Mouse (Mus musculus): ENCODE measurements around the gene Hivep3. TPM values are rescaled to one million over a fixed set of nuclear protein-coding genes. Genes with fewer than 3 reads are reported as not detected.
A peak's percentile ranks its signal among the peaks of the same experiment; 100 is the strongest.

Hivep3 gene
- polyA plus RNA-seq, 1 experiment from 2014 or later, result 16.5 TPM

DNA sequence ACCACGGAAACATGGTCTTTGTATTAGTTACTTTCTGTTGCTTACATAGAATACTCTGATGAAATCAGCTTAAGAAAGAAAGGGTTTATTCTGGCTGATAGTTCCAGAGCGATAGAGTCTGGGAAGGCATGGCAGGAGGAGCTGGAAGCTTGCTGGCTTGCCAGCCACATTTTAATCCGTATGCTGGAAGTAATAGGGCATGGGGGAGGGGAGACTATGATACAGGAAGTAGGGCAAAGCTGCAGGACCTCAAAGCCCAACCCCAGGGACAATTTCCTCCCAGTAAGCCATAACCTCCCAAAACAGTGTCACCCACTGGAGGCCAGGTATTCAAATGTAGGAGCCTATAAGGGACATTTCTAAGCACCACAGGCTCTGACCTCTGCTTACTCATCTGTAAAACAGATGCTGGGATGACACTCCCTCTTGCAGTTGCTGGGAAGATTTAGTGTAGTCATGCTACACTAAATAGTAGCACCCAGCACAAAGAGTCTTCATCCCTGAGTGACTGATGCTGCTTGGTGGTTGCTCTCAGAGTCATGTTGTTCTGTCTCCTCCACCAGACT lies 112.1 kb downstream of the Hivep3 start:
- ATAC-seq (ENCODE audit: low FRiP score) (no peak), DNase-seq (ENCODE audit: low spot score) (no peak)
- H3K27ac ChIP-seq, result no peak overlapping the region

DNA sequence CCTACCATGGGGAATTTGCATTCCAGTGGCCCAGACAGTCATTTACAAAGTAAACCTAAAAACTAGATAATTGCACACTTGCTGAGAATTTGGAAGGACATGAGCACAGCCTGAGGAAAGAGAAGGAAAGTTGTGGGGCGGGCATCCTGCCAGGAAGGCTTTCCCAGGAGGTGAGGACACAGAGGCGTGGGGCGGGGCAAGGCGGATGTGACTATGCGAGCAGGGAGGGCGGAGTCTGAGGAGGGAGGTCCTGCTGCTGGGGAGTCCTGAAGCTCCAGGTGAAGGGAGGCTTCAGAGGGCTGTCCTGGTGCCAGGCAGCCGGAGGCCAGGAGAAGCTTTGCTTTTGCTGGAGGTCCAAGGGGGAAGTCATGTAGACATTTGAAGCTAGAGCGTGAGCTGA lies 118.9 kb downstream of the Hivep3 start:
- H3K9me3 ChIP-seq (ENCODE audit: control insufficient read depth, low read length), result no peaks in the 10 kb centered on the region
- no peaks in the 10 kb centered on the region for H3K36me3 ChIP-seq (replicated peaks; ENCODE audit: control insufficient read depth, insufficient read depth)
- no peaks in the 10 kb centered on the region for H3K27me3 ChIP-seq (ENCODE audit: control insufficient read depth, insufficient read depth, low read length)
- H3K27ac ChIP-seq, result no peak overlapping the region
- H3K4me1 ChIP-seq (replicated peaks; ENCODE audit: control insufficient read depth, insufficient read depth, low read length), result 0 out of 2 replicates have a peak, but pooled peaks cover 5% of the 10 kb centered on the region
- no peak overlapping the region for H3K4me2 ChIP-seq (replicated peaks)
- H3K4me3 ChIP-seq (replicated peaks; ENCODE audit: low read length), result no peak overlapping the region
- DNase-seq (ENCODE audit: low spot score) (no peak), ATAC-seq (ENCODE audit: low FRiP score) (no peak)
- 64% methylated on average over 8 of the region's 8 CpGs for WGBS
- no peak overlapping the region for H3K9ac ChIP-seq

More for the DNA sequence above, 112.1 kb downstream of the Hivep3 start:
- Histone ChIP-seq H3K36me3 (replicated peaks; ENCODE audit: control insufficient read depth, insufficient read depth) (no peaks in the 10 kb centered on the region), H3K4me2 (replicated peaks) (no peak overlapping the region), H3K9ac (no peak overlapping the region), H3K4me1 (replicated peaks; ENCODE audit: control insufficient read depth, insufficient read depth, low read length) (no peaks in the 10 kb centered on the region), H3K9me3 (ENCODE audit: control insufficient read depth, low read length) (no peaks in the 10 kb centered on the region), H3K27me3 (ENCODE audit: control insufficient read depth, insufficient read depth, low read length) (no peaks in the 10 kb centered on the region), H3K4me3 (replicated peaks; ENCODE audit: low read length) (no peak overlapping the region)
- 71% methylated on average over 3 of the region's 3 CpGs for WGBS

DNA sequence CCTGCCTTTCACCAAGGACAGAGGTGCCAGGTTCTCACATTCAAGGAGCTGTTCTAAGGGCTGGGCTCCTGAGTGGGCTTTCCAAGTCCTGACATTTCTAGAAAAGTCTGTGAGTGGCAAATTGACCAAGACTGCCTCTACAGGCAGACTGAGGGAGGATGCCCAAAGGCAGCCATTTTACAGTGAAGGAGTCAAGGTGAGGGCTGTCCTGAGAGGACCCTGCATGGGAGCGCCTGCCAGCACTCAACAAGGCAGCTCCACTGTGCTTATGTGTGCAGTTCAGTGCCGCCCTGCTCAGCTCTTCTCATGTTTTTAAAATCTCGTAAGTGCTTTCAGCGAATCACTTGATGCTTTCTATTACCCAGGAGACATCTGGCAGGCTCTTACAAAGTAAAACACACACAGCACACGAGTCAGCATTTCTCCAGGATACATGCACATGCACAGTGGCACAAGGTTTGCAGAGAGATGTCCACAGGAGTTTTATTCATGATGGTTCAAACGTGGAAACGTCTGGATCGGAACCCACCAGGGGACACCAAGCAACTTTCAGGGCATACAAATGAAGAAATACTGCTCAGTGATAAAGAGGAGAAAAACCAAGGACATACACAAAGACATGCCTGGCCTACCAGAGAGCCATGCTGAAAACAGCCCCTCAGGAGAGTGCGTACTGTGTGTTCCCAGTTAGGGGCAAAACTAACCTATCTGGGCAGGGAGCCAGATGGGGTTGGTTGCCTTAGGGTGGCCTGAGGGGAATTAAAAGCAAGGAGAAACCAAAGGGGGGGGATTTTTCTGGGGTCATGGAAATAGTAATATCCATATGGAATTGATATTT lies 120.9 kb downstream of the Hivep3 start:
- DNase-seq (ENCODE audit: low spot score) (no peak), ATAC-seq (ENCODE audit: low FRiP score) (peak; percentile 51; the same call in 1 of the 2 replicates)
- no peaks in the 10 kb centered on the region for H3K9me3 ChIP-seq (ENCODE audit: control insufficient read depth, low read length)
- H3K4me3 ChIP-seq (replicated peaks; ENCODE audit: low read length), result no peak overlapping the region
- H3K4me2 ChIP-seq (replicated peaks), result no peak overlapping the region
- no peaks in the 10 kb centered on the region for H3K27me3 ChIP-seq (ENCODE audit: control insufficient read depth, insufficient read depth, low read length)
- 0 out of 2 replicates have a peak, but pooled peaks cover 5% of the 10 kb centered on the region for H3K4me1 ChIP-seq (replicated peaks; ENCODE audit: control insufficient read depth, insufficient read depth, low read length)
- no peak overlapping the region for H3K9ac ChIP-seq
- H3K36me3 ChIP-seq (replicated peaks; ENCODE audit: control insufficient read depth, insufficient read depth), result no peaks in the 10 kb centered on the region
- 59% methylated on average over 9 of the region's 9 CpGs for WGBS
- H3K27ac ChIP-seq, result peak overlapping the region; percentile 9; the same call in 1 of the 2 replicates

DNA sequence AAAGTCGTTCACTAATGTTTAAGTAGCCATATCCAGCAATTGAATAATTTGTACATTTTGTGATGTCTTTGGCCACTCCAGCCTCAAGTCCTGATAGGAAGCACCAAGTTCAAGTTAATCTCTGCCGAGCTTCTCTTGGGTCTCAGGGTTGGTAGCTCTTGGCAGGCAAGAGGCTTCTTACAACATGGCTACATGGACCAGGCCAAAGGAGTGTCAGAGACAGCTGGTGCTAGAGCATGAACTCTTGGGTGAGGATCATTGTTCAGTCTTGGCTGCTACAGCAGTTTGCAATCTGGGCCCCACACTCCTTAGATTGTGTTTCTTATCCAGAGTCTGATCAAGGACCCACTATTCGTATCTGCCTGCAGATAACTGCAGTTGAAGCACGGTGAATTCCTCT lies 125.9 kb downstream of the Hivep3 start:
- no peaks in the 10 kb centered on the region for H3K36me3 ChIP-seq (replicated peaks; ENCODE audit: control insufficient read depth, insufficient read depth)
- no peak for ATAC-seq (ENCODE audit: low FRiP score)
- no peak overlapping the region for H3K4me3 ChIP-seq (replicated peaks; ENCODE audit: low read length)
- 0 out of 2 replicates have a peak, but pooled peaks cover 7% of the 10 kb centered on the region for H3K4me1 ChIP-seq (replicated peaks; ENCODE audit: control insufficient read depth, insufficient read depth, low read length)
- H3K27ac ChIP-seq, result no peak overlapping the region
- no peaks in the 10 kb centered on the region for H3K27me3 ChIP-seq (ENCODE audit: control insufficient read depth, insufficient read depth, low read length)
- DNase-seq (ENCODE audit: low spot score), result no peak
- no peak overlapping the region for H3K9ac ChIP-seq
- H3K9me3 ChIP-seq (ENCODE audit: control insufficient read depth, low read length), result no peaks in the 10 kb centered on the region
- H3K4me2 ChIP-seq (replicated peaks), result no peak overlapping the region
- WGBS, result 79% methylated on average over 4 of the region's 4 CpGs

DNA sequence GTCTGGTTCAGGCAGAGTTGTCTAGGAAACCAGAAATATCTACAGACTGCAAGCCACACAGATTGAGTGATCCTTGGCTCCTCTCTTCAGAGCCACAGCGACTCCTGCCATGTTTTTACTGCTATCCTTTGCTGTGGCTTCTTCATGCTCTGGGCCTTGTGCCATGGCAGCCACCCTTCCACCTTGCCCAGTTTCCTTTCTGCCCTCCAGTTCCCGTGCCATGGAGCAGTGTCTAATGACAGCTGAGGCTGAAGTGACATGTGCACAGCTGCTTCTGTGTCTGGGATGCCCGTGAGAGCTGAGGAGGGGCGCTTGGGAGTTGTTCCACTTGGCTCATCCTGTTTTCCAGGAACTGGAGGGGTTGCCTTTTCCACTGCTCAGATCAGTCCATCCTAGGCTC lies 127.4 kb downstream of the Hivep3 start:
- no peak; the same call in 1 of the 2 replicates for ATAC-seq (ENCODE audit: low FRiP score)
- 61% methylated on average over 4 of the region's 4 CpGs for WGBS
- H3K27ac ChIP-seq, result no peak overlapping the region
- H3K9ac ChIP-seq, result no peak overlapping the region
- H3K27me3 ChIP-seq (ENCODE audit: control insufficient read depth, insufficient read depth, low read length), result no peaks in the 10 kb centered on the region
- no peak for DNase-seq (ENCODE audit: low spot score)
- 0 out of 2 replicates have a peak, but pooled peaks cover 7% of the 10 kb centered on the region for H3K4me1 ChIP-seq (replicated peaks; ENCODE audit: control insufficient read depth, insufficient read depth, low read length)
- H3K36me3 ChIP-seq (replicated peaks; ENCODE audit: control insufficient read depth, insufficient read depth), result no peaks in the 10 kb centered on the region
- H3K9me3 ChIP-seq (ENCODE audit: control insufficient read depth, low read length), result no peaks in the 10 kb centered on the region
- H3K4me3 ChIP-seq (replicated peaks; ENCODE audit: low read length), result no peak overlapping the region
- no peak overlapping the region for H3K4me2 ChIP-seq (replicated peaks)

DNA sequence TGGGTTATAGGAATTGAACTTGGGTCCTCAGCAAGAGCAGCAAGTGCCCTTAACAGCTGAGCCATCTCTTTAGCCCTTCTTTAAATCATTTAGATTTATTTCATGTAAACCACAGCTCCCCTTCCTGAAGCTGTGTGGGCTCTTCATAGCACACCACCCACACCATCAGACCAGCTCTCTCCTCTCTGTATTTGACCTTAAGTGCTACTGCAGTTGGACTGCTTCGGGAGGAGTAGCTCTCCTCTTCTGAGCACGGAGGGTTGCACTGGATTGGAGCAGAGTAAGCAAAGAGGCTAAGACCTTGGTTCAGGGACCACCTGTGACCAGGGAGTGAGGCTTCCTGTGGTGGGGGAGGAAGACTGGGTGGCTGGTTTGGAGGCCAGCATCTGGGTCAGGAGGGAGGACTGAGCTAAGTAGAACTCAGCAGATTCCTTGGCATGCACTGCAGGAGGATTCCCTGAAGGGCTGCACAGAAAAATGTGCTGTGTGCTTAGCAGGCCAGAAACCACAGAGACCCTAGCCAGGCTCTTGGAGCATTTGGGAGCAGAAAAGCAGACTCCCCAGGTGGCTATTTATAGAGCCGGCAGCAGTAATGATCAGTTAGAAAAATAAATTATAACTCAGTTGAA lies 132.4 kb downstream of the Hivep3 start:
- Histone ChIP-seq H3K4me2 (replicated peaks) (no peak overlapping the region), H3K27me3 (ENCODE audit: control insufficient read depth, insufficient read depth, low read length) (no peaks in the 10 kb centered on the region), H3K9ac (no peak overlapping the region), H3K4me1 (replicated peaks; ENCODE audit: control insufficient read depth, insufficient read depth, low read length) (0 out of 2 replicates have a peak, but pooled peaks cover 7% of the 10 kb centered on the region), H3K4me3 (replicated peaks; ENCODE audit: low read length) (no peak overlapping the region), H3K36me3 (replicated peaks; ENCODE audit: control insufficient read depth, insufficient read depth) (no peaks in the 10 kb centered on the region), H3K27ac (no peak overlapping the region), H3K9me3 (ENCODE audit: control insufficient read depth, low read length) (no peaks in the 10 kb centered on the region)
- DNase-seq (ENCODE audit: low spot score) (no peak), ATAC-seq (ENCODE audit: low FRiP score) (no peak)
- WGBS, result 72% methylated on average over 3 of the region's 3 CpGs

DNA sequence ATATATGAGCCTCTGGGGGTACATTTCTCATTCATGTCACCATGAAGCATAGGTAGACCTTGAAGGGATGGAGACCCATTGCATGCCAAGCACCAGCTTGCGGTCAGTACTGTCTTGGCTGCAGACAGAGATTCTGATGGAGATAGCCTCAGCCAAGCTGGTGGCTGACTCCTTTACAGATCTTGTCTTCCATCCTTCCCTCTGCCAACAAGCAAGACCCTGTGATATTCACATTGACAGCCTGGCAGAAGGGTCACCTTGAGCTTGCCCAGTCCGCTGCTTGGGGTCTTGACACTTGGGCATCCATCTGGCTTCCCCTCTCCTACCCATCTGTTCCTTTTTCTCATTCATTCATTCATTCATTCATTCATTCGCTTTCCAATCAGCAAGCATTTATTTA lies 133.5 kb downstream of the Hivep3 start:
- Histone ChIP-seq H3K4me3 (replicated peaks; ENCODE audit: low read length) (no peak overlapping the region), H3K36me3 (replicated peaks; ENCODE audit: control insufficient read depth, insufficient read depth) (no peaks in the 10 kb centered on the region), H3K4me2 (replicated peaks) (no peak overlapping the region), H3K4me1 (replicated peaks; ENCODE audit: control insufficient read depth, insufficient read depth, low read length) (no peaks in the 10 kb centered on the region), H3K9ac (no peak overlapping the region), H3K9me3 (ENCODE audit: control insufficient read depth, low read length) (no peaks in the 10 kb centered on the region), H3K27me3 (ENCODE audit: control insufficient read depth, insufficient read depth, low read length) (no peaks in the 10 kb centered on the region), H3K27ac (no peak overlapping the region)
- DNase-seq (ENCODE audit: low spot score) (no peak), ATAC-seq (ENCODE audit: low FRiP score) (no peak)
- 98% methylated on average over 3 of the region's 3 CpGs for WGBS

DNA sequence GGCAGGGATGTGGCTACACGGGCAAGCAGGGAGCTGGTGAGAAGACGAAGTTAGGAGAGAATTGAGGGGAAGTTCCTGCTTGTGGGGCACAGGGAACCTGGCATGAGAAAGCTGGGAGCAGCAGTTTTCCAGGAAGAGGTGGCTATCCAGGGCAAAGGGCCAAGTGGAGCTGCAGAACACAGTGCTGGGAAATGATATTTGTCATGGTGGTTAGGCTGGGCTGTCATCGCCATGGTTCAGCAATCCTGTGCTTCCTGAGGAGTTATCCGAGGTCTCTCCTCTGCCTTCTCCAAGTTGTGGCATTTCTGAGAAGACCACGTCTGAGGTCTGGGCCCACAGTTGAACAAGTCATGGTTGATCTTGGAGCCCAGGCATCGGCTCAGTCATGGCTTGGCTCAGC lies 136.8 kb downstream of the Hivep3 start:
- H3K36me3 ChIP-seq (replicated peaks; ENCODE audit: control insufficient read depth, insufficient read depth), result no peaks in the 10 kb centered on the region
- ATAC-seq (ENCODE audit: low FRiP score) (no peak), DNase-seq (ENCODE audit: low spot score) (no peak)
- H3K9me3 ChIP-seq (ENCODE audit: control insufficient read depth, low read length), result no peaks in the 10 kb centered on the region
- no peaks in the 10 kb centered on the region for H3K4me1 ChIP-seq (replicated peaks; ENCODE audit: control insufficient read depth, insufficient read depth, low read length)
- H3K4me2 ChIP-seq (replicated peaks), result no peak overlapping the region
- H3K9ac ChIP-seq, result no peak overlapping the region
- no peak overlapping the region for H3K4me3 ChIP-seq (replicated peaks; ENCODE audit: low read length)
- WGBS, result 87% methylated on average over 6 of the region's 6 CpGs
- H3K27me3 ChIP-seq (ENCODE audit: control insufficient read depth, insufficient read depth, low read length), result no peaks in the 10 kb centered on the region
- H3K27ac ChIP-seq, result no peak overlapping the region

DNA sequence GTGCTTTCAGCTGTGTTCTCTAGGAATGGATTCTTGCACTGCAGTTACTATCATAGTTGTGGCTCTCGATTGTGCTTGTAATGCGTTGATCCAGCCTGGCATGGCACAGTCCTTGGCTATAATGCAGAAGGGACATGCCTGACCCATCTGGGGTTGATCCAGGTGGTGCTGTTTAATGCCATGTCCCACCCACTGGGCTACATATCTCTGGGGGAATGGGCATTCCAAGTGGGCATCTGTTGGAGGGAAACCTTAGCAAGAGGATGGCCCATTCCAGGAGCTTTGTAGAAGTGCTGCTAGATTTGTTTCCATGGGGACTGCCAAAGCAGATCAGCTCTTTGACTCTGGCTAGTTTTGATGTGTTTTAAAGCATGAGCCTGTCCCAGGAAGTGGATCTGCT lies 137.9 kb downstream of the Hivep3 start:
- DNase-seq (ENCODE audit: low spot score), result no peak

More for the DNA sequence above, 137.9 kb downstream of the Hivep3 start:
- Histone ChIP-seq H3K9me3 (ENCODE audit: control insufficient read depth, low read length) (no peaks in the 10 kb centered on the region), H3K4me2 (replicated peaks) (no peak overlapping the region), H3K9ac (no peak overlapping the region), H3K4me1 (replicated peaks; ENCODE audit: control insufficient read depth, insufficient read depth, low read length) (no peaks in the 10 kb centered on the region), H3K4me3 (replicated peaks; ENCODE audit: low read length) (no peak overlapping the region), H3K27ac (no peak overlapping the region), H3K36me3 (replicated peaks; ENCODE audit: control insufficient read depth, insufficient read depth) (no peaks in the 10 kb centered on the region), H3K27me3 (ENCODE audit: control insufficient read depth, insufficient read depth, low read length) (no peaks in the 10 kb centered on the region)
- ATAC-seq (ENCODE audit: low FRiP score), result no peak
- WGBS, result 86% methylated on average over 2 of the region's 2 CpGs
